Mouse (Mus musculus) hindbrain, postnatal 0 days (tissue): ENCODE measurements around the gene Pard3. TPM values are rescaled to one million over a fixed set of nuclear protein-coding genes. Genes with fewer than 3 reads are reported as not detected.

Source experiments
- ATAC-seq: fragments of 200-750 bp; cut with Nextera tagmentation; 2 replicates; pipeline ENCODE4 v1.8.0; 2017; ENCODE audit warnings: mild to moderate bottlenecking, moderate TSS enrichment, moderate library complexity
- DNase-seq: peaks from one replicate; pipeline ENCODE4 v3.0.0-alpha.2; 2015; ENCODE audit warnings: low spot score
- H3K27ac ChIP-seq: fragments of 300-500 bp; sonication (generic); 2 replicates; pipeline ENCODE4 v1.5.1; 2014; ENCODE audit warnings: mild to moderate bottlenecking
- H3K27me3 ChIP-seq: fragments of 300-500 bp; sonication (generic); 2 replicates; pipeline ENCODE4 v1.6.1; 2014; ENCODE audit warnings: low read length, mixed read lengths; ENCODE audit not compliant: insufficient read depth
- H3K36me3 ChIP-seq: fragments of 300-500 bp; sonication (generic); 2 replicates; pipeline ENCODE4 v1.6.1; 2014; ENCODE audit warnings: low read length, mixed read lengths; ENCODE audit not compliant: insufficient read depth
- H3K4me1 ChIP-seq: fragments of 300-500 bp; sonication (generic); 2 replicates; pipeline ENCODE4 v1.6.1; 2014; ENCODE audit warnings: antibody characterized with exemption, low read length, mixed read lengths; ENCODE audit not compliant: insufficient read depth
- H3K4me2 ChIP-seq: fragments of 300-500 bp; sonication (generic); 2 replicates; pipeline ENCODE4 v1.6.1; 2014; ENCODE audit warnings: low read depth, mild to moderate bottlenecking, low read length, moderate library complexity, mixed read lengths
- H3K4me3 ChIP-seq: fragments of 300-500 bp; sonication (generic); 2 replicates; pipeline ENCODE4 v1.5.1; 2014; ENCODE audit warnings: low read length
- H3K9ac ChIP-seq: fragments of 300-500 bp; sonication (generic); replicated peaks from 2 replicates; pipeline ENCODE4 v1.6.1; 2014; ENCODE audit warnings: mild to moderate bottlenecking, low read length, moderate library complexity, mixed read lengths
- H3K9me3 ChIP-seq: fragments of 300-500 bp; sonication (generic); 2 replicates; pipeline ENCODE4 v1.6.1; 2016; ENCODE audit warnings: low read length, mixed read lengths
- CTCF ChIP-seq: IDR thresholded peaks from 2 replicates; pipeline ENCODE4 v1.5.1; 2016; ENCODE audit warnings: antibody characterized with exemption, control low read depth, low read depth
- WGBS: fragments of 180-500 bp; shearing (Covaris S2); extraction: QIAGEN DNeasy Blood & Tissue Kit; methylation state at CpG from one replicate; pipeline ENCODE4 v1.1.7; 2014; 5-methylcytosine and 5-hydroxymethylcytosine counted together
- polyA plus RNA-seq: library from polyadenylated mRNA; unstranded; fragments of >200 nt; fragmentation: Nextera tagmentation; extraction: Ambion mirVana; gene quantifications from 2 replicates; pipeline ENCODE4 v1.2.1, GENCODE M21; 2015
- total RNA-seq: library from RNA; depleted of rRNA; stranded (reverse); fragments of >200 nt; gene quantifications from 2 replicates; pipeline ENCODE4 v1.2.3, GENCODE M21; 2014

Gene Pard3
- total and polyA plus RNA-seq, 2 experiments from 2014 or later, result 11.9 to 29.3 TPM

GRCm38 (mm10) chr8:127300493-127300892, 236.8 kb downstream of the Pard3 start:
- no peaks in the 10 kb centered on the region for H3K36me3 ChIP-seq
- H3K4me3 ChIP-seq, result no peak overlapping the region
- H3K4me1 ChIP-seq, result no peaks in the 10 kb centered on the region
- no peaks in the 10 kb centered on the region for H3K27me3 ChIP-seq
- H3K9ac ChIP-seq, result no peak overlapping the region
- no peak for ATAC-seq
- H3K4me2 ChIP-seq, result no peak overlapping the region
- no peak for DNase-seq
- H3K27ac ChIP-seq, result no peak overlapping the region
- WGBS, result 87% methylated on average over 5 of the region's 5 CpGs
- TF ChIP-seq CTCF, result no peak
- H3K9me3 ChIP-seq, result no peaks in the 10 kb centered on the region

DNA sequence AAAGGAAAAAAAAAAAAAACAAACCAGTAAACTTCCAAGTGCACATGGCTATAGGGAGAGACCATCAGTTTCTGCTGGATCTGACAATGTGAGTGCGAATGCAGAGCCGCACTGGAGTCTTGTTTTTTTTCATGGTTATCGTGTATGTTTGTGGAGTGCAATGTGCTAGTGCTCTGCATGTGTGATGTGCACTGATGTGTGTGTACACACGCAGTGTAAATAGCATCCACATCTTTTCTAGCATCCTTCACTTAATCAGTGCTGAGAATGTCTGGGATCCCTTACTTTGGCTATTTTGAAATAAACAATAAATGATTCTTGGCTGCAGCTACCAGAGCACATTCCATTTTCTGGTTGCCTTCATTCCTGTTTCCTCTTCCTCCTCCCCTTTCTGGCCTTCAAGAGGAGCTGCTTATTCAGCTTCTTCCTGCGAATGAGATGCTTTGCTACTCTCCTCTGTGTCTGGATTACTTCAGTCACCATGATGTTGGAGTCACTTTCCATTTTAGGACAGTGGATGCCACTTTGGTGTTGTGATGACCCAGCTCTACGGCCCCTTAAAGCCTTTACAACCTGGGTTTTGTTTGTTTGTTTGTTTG, 239.3 kb downstream of the Pard3 start:
- WGBS, result 82% methylated on average over 6 of the region's 6 CpGs

GRCm38 (mm10) chr8:127307026-127307425, 243.3 kb downstream of the Pard3 start:
- no peaks in the 10 kb centered on the region for H3K36me3 ChIP-seq
- no peak overlapping the region for H3K27ac ChIP-seq
- H3K4me1 ChIP-seq, result no peaks in the 10 kb centered on the region
- WGBS, result 90% methylated on average over 5 of the region's 5 CpGs
- no peak overlapping the region for H3K9ac ChIP-seq
- H3K9me3 ChIP-seq, result no peaks in the 10 kb centered on the region
- ATAC-seq (no peak), DNase-seq (no peak)
- H3K4me2 ChIP-seq, result no peak overlapping the region
- no peak overlapping the region for H3K4me3 ChIP-seq
- H3K27me3 ChIP-seq, result no peaks in the 10 kb centered on the region
- no peak for TF ChIP-seq CTCF

More for the DNA sequence above, 239.3 kb downstream of the Pard3 start:
- H3K9me3 ChIP-seq, result no peaks in the 10 kb centered on the region
- H3K27ac ChIP-seq, result no peak overlapping the region
- H3K36me3 ChIP-seq, result no peaks in the 10 kb centered on the region
- DNase-seq (no peak), ATAC-seq (no peak)
- H3K4me3 ChIP-seq, result no peak overlapping the region
- no peak for TF ChIP-seq CTCF
- no peaks in the 10 kb centered on the region for H3K4me1 ChIP-seq
- H3K4me2 ChIP-seq, result no peak overlapping the region
- no peak overlapping the region for H3K9ac ChIP-seq
- no peaks in the 10 kb centered on the region for H3K27me3 ChIP-seq

- Histone ChIP-seq H3K36me3 (no peaks in the 10 kb centered on the region), H3K4me3 (no peak overlapping the region), H3K9ac (no peak overlapping the region), H3K4me1 (no peaks in the 10 kb centered on the region), H3K27ac (no peak overlapping the region), H3K27me3 (no peaks in the 10 kb centered on the region), H3K9me3 (no peaks in the 10 kb centered on the region), H3K4me2 (no peak overlapping the region)
- no peak for ATAC-seq
- no peak for TF ChIP-seq CTCF
- no peak for DNase-seq
- 84% methylated on average over 1 of the region's 1 CpGs for WGBS
Measured at GRCm38 (mm10) chr8:127309363-127309762, 245.7 kb downstream of the Pard3 start.

- Histone ChIP-seq H3K36me3 (no peaks in the 10 kb centered on the region), H3K9me3 (no peaks in the 10 kb centered on the region), H3K27ac (no peak overlapping the region), H3K27me3 (no peaks in the 10 kb centered on the region), H3K4me1 (no peaks in the 10 kb centered on the region), H3K4me3 (no peak overlapping the region), H3K9ac (no peak overlapping the region), H3K4me2 (no peak overlapping the region)
- ATAC-seq (no peak), DNase-seq (no peak)
- no peak for TF ChIP-seq CTCF
- 39% methylated on average over 1 of the region's 1 CpGs for WGBS
Measured at GRCm38 (mm10) chr8:127315811-127316210, 252.1 kb downstream of the Pard3 start.

DNA sequence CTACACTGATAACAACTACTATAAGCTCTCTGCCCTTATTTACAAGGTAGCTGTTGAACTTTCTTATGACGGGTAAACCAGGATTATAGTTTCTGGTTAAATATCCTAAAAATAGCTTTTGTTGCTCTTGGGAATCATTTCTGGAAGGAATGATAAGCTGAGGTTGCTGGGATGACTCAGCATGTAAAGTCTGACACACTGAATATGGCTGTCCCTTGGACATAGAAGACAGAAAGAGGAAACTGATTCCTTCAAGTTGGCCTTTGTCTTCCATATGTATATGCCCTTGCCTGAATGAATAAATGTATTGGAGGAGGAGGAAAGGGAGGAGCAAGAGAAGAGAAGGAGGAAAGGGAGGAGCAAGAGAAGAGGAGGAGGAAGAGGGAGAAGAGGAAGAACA, 254.2 kb downstream of the Pard3 start:
- no peak for ATAC-seq

DNA sequence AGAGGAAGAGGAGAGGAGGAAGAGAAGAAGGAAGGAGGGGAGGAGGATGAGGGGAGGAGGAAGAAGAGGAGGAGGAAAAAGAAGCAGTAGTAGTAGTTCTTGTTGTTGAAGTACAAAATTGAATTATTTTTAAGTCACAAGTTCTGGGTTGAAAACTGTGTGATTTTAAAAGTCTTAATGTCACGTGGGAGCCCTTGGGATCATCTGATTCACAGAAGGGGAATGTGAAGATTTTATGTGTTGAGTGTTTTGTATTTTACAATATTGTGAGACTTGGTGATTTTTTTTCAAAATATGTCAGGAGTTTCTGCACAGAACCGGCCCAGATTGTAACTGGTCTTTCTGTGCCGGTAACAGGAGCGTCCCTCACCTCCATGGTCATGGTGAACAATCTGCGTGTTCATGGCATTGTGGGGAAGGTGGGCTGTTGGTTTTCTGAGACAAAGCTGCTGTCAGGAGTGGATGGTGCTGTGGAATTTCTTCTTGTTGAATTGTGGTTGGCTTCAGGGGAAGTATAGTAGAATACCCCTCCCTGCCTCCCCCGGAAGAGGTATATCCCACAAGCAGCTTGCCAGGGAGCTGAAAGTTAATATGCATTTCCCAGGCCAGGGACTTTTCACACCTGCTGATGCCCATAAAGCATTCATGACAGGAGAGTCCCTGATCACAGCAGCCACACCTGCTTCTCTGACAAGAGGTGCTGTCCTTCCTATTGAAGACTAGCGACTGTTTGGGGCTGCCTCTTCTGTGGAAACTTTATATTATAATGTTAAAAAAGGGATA, 254.9 kb downstream of the Pard3 start:
- DNase-seq, result no peak
- 81% methylated on average over 7 of the region's 7 CpGs for WGBS
- Histone ChIP-seq H3K27ac (no peak overlapping the region), H3K9ac (no peak overlapping the region), H3K36me3 (no peaks in the 10 kb centered on the region), H3K9me3 (no peaks in the 10 kb centered on the region), H3K4me3 (no peak overlapping the region), H3K27me3 (no peaks in the 10 kb centered on the region), H3K4me1 (no peaks in the 10 kb centered on the region), H3K4me2 (no peak overlapping the region)
- no peak for ATAC-seq
- no peak for TF ChIP-seq CTCF

More for the DNA sequence above, 254.2 kb downstream of the Pard3 start:
- Histone ChIP-seq H3K4me1 (no peaks in the 10 kb centered on the region), H3K4me2 (no peak overlapping the region), H3K27ac (no peak overlapping the region), H3K4me3 (no peak overlapping the region), H3K9me3 (no peaks in the 10 kb centered on the region), H3K27me3 (no peaks in the 10 kb centered on the region), H3K9ac (no peak overlapping the region), H3K36me3 (no peaks in the 10 kb centered on the region)
- no peak for TF ChIP-seq CTCF
- DNase-seq, result no peak
- 86% methylated on average over 1 of the region's 1 CpGs for WGBS
